Mouse (Mus musculus): ENCODE results near the gene Satb2.

Gene Satb2

GRCm38 (mm10) chr1:56928731-56929130 lies 49.7 kb downstream of the Satb2 start:
- no peak for DNase-seq (ENCODE audit: low spot score)

DNA sequence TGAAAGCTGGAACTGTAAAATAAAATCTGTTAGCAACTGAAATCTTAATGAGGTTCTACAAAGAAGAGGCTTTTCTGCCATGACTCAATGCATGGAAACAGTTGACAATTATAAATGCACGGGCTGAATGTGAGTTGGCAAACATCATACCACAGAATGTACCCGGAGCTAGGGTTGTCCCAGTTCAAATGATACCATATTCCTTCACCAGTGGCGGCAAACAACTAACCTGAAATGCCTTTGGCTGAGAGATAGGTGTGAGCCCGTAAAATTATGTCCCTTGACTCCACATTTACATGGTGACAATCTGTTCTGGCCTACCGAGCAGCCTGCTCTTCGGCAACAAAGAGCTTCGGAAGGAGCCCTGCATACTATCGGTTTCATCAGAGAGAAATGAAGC lies 58.0 kb downstream of the Satb2 start:
- no peak for DNase-seq (ENCODE audit: low spot score)

DNA sequence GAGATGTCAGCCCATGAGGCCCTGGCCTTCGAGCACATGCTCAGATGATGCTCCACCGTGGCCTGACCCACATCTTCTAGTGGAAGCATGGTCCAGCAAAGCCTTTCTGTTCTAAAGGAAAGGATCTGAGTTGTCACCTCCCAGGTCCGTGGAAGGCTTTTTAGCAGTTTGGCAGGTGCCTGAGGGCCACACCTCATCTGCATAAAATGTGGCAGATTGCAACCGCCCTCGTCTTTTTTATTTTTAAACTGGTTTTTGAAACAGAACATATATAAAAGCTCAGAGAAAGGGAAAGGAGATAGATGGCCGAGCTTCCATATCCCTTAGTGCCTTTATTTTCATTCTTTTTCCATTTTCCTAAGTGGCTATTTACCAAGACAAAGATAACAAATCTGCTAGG lies 64.2 kb downstream of the Satb2 start:
- DNase-seq (ENCODE audit: low spot score), result no peak

GRCm38 (mm10) chr1:56900706-56901287 lies 77.7 kb downstream of the Satb2 start:
- no peak for DNase-seq (ENCODE audit: low spot score)

GRCm38 (mm10) chr1:56900187-56900586 lies 78.3 kb downstream of the Satb2 start:
- DNase-seq (ENCODE audit: low spot score), result no peak

DNA sequence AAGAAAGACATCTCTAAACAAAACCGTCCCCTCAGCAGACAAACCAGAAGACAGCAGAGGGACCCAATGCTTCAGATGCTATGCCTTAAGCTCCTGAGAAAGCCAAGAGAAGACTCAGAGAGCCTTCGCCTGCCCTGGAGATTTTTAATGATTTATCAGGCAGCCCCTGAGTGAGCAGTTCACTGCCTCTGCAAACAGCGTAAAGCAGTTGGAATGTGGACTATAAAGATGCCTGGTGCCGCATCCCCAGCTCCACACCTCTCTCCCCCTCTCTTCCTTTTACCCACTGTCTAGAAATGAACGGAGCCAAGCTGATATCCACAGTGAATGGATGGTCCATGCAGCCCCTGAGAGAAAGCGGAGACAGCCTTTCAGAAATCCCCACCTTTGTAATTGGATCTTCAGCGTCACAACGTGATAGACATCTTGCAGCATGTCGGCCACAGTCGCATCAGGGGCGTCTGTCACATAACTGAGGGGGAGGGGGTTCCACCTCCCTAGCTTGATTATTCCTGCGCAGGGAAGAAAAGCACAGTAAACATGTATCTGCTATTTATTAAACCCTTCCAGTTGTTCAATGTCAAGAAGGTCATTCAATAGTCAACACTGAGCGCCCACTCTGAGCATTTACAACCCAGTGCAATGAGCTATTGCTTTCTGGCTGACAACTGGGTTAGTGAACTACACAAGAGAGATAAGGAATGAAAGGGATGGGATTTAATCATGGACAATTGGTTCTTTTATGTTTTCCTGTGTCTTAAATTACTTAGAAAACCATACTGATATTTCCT lies 79.6 kb downstream of the Satb2 start:
- peak; percentile 18 for DNase-seq (ENCODE audit: low spot score)

- no peak for DNase-seq (ENCODE audit: low spot score)
Observed at GRCm38 (mm10) chr1:56897492-56898180, 80.8 kb downstream of the Satb2 start.

DNA sequence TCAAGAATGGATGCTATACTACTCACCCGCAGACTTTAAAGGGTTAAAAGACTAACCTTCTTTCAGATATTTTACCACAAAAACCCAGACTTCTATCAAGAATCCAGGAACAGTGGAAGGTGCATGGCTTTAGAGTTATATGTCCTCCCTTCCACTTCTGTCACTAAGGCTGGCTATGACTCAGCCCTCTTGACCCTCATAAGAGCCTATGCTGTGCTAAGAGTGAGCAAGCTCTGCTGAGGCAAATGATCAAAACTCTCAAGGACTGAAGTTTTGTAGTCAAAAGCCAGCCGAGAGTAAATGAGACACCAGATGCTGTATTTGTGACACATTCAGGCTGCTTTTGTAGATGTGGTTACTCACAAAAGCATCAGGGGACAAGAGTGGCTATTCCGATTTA lies 81.8 kb downstream of the Satb2 start:
- no peak for DNase-seq (ENCODE audit: low spot score)

DNA sequence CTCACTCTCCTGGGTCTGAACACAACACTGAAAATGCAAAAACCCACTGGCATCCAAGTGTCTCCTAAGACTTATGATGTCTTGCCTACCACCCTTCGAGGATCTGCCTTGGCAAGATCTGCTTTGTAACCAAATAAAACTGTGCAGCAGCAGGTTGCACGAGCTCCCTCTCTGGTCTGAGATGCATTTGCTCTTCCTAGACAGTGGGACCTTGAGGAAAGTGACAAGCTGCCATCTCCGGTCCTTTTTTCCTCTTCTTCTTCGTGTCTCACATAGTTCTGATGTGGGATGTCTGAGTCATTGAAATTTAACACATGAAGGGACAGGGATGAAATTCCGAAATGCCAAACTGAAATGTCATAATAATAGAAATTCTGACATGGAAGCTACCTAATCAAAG lies 85.7 kb downstream of the Satb2 start:
- no peak for DNase-seq (ENCODE audit: low spot score)

- DNase-seq (ENCODE audit: low spot score), result no peak
Observed at GRCm38 (mm10) chr1:56888939-56889338, 89.5 kb downstream of the Satb2 start.

- no peak for DNase-seq (ENCODE audit: low spot score)
Observed at GRCm38 (mm10) chr1:56887524-56887923, 90.9 kb downstream of the Satb2 start.

GRCm38 (mm10) chr1:56871485-56871884 lies 107.0 kb downstream of the Satb2 start:
- no peak for DNase-seq (ENCODE audit: low spot score)

GRCm38 (mm10) chr1:56865246-56865645 lies 113.2 kb downstream of the Satb2 start:
- DNase-seq (ENCODE audit: low spot score), result no peak

DNA sequence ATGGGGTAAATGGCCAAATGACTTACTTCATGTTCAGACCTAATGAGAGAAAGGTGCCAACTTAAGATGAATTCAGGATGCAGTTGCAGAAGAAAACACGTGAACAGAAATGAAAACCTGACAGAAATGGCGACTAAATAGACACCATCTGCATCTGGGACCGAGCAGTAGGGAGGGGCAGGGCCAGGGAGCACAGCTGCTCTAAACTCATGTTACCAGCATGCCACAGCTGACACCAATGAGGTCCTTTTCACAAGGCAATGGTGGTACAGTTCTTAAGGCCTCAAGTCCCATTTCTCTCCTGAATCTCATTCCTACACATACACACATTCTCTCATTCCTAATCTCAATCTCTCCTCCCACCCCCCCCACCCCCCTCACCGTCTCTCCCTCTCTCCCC lies 115.7 kb downstream of the Satb2 start:
- DNase-seq (ENCODE audit: low spot score), result peak; percentile 17

GRCm38 (mm10) chr1:56857202-56857601 lies 121.2 kb downstream of the Satb2 start:
- DNase-seq (ENCODE audit: low spot score), result no peak

- no peak for DNase-seq (ENCODE audit: low spot score)
Observed at GRCm38 (mm10) chr1:56850446-56850845, 128.0 kb downstream of the Satb2 start.

GRCm38 (mm10) chr1:56846358-56846757 lies 132.1 kb downstream of the Satb2 start:
- DNase-seq (ENCODE audit: low spot score), result no peak

DNA sequence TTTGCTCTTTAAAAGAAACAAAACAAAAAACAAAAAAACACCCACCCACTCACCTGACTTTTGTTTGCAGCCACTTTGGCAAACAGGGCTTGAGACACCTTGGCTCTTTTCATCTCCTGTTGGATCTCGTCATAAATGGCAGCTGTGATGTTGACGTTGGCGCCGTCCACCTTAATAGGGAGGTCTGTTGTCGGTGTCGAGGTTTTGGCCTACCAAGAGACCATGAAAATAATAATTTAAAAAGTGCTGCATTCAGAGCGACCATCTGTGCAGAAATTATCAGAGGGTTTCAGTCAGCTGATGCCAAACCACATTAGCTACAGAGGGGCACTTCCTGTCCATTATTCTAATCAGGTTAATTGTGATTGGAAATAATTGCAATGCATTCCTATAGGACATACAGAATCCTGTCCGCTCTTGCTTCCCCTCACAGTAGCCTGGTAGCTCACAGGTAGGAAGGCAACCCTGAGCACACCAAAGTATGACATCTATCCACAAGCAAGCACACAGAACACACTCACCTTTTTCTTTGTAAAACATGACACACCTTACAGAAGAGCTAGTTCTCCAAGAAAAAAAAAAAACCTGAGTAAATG lies 132.8 kb downstream of the Satb2 start:
- DNase-seq (ENCODE audit: low spot score), result no peak

GRCm38 (mm10) chr1:56844551-56845330 lies 133.7 kb downstream of the Satb2 start:
- DNase-seq (ENCODE audit: low spot score), result no peak

DNA sequence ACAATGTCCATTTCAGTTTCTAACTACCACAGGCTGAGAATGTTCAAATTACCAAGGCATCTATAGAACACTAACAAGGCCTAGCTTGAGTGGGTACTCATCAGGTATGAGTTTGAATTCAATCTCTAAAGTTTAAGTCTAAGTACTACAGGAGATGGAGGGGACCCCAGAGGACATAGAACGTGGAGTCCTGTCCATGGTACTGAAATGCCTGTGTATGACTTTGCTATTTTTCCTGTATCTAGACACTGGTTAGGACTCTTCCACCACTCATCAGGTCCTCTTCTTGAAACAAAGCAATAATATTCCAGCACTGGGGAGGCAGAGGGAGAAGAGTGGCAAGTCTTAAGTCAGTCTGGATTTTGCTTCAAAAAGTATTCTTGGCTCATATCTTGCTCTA lies 139.5 kb downstream of the Satb2 start:
- DNase-seq (ENCODE audit: low spot score), result peak; percentile 64

- peak; percentile 3 for DNase-seq (ENCODE audit: low spot score)
Observed at GRCm38 (mm10) chr1:56833984-56834900, 144.2 kb downstream of the Satb2 start.

Measured in embryo, embryonic 10.5 days (tissue).